Mouse (Mus musculus): Measurements from ENCODE around the gene Olfr374. TPM values are rescaled to one million over a fixed set of nuclear protein-coding genes. Genes with fewer than 3 reads are reported as not detected.

Olfr374 gene
- polyA plus RNA-seq, 1 experiment from 2014 or later = 0.17 TPM

DNA sequence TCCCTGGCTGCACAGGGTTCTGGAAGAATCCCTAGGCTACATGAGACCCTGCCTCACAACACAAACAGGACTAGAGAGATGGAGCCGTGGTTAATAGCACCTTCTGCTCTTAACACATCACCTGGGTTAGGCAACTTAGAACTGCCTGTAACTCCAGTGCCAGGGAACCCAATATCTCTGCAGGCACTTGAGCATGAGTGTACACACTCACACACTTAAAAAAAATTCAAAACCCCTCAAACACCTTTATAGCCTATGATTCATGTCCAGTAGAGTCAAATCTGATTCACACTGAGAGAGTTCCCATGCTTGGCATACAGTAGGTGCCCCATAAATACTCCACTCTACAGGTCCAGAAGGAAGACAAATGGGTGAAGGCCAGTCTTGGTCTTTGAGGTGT lies 25.6 kb downstream of the Olfr374 start:
- Histone ChIP-seq H3K27ac (replicated peaks; ENCODE audit: low read depth, low read length) (no peak overlapping the region), H3K27me3 (replicated peaks; ENCODE audit: control insufficient read depth, insufficient read depth, low read length) (no peaks in the 10 kb centered on the region), H3K36me3 (ENCODE audit: control insufficient read depth, insufficient read depth, low read length) (no peaks in the 10 kb centered on the region), H3K4me2 (ENCODE audit: low read depth, low read length) (no peak overlapping the region), H3K9me3 (ENCODE audit: control insufficient read depth, low read length) (no peaks in the 10 kb centered on the region), H3K4me1 (ENCODE audit: control insufficient read depth, insufficient read depth, low read length) (peaks cover 6% of the 10 kb centered on the region), H3K4me3 (ENCODE audit: low read depth, low read length) (no peak overlapping the region), H3K9ac (ENCODE audit: low read depth, low read length) (no peak overlapping the region)
- ATAC-seq (ENCODE audit: low read depth) (no peak), DNase-seq (ENCODE audit: low spot score) (no peak)
- WGBS = 81% methylated on average over 1 of the region's 1 CpGs

DNA sequence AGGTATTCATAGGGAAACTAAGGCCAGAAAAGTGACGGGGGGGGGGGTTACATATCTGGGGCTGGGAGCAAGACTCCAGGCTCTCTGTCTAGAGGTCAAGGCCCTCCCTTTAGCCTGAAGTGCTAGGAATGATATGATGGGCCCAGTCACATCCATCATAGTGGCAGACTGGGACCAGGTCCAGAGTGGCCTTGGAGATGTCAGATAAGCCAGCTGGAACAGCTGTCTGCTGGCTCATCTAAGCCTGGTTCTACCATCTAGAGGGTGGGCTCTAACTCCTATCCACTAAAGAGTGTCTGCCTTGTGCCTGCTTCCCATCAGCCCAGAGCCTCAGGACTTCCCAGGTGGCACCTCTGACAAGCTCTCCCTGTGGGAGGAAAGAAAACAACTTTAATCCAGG lies 26.1 kb downstream of the Olfr374 start:
- H3K27ac ChIP-seq (replicated peaks; ENCODE audit: low read depth, low read length) = no peak overlapping the region
- peaks cover 10% of the 10 kb centered on the region for H3K4me1 ChIP-seq (ENCODE audit: control insufficient read depth, insufficient read depth, low read length)
- H3K27me3 ChIP-seq (replicated peaks; ENCODE audit: control insufficient read depth, insufficient read depth, low read length) = no peaks in the 10 kb centered on the region
- no peaks in the 10 kb centered on the region for H3K9me3 ChIP-seq (ENCODE audit: control insufficient read depth, low read length)
- WGBS = 93% methylated on average over 1 of the region's 1 CpGs
- no peak overlapping the region for H3K9ac ChIP-seq (ENCODE audit: low read depth, low read length)
- DNase-seq (ENCODE audit: low spot score) (no peak), ATAC-seq (ENCODE audit: low read depth) (no peak)
- H3K4me3 ChIP-seq (ENCODE audit: low read depth, low read length) = no peak overlapping the region
- no peaks in the 10 kb centered on the region for H3K36me3 ChIP-seq (ENCODE audit: control insufficient read depth, insufficient read depth, low read length)
- H3K4me2 ChIP-seq (ENCODE audit: low read depth, low read length) = no peak overlapping the region

DNA sequence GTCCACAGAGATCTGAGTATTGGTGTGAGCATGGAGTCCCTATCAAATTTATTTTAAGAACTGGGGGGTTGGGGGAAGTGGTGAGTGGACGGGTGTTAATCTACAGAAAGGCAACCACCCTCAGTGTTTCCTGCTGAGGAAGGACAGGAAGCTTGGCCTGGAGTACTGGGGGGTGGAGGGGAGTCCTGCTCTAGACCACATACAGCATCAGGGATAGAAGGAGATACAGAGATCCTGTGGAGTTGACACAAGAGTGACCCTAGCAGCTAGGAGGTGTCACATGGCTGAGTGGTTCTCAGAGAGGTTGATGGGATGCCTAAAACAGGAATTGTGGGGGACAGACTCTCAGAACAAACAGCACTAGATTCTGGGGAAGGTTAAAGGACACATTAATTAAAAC lies 26.7 kb downstream of the Olfr374 start:
- WGBS = 43% methylated on average over 1 of the region's 1 CpGs
- Histone ChIP-seq H3K9me3 (ENCODE audit: control insufficient read depth, low read length) (no peaks in the 10 kb centered on the region), H3K27ac (replicated peaks; ENCODE audit: low read depth, low read length) (no peak overlapping the region), H3K27me3 (replicated peaks; ENCODE audit: control insufficient read depth, insufficient read depth, low read length) (no peaks in the 10 kb centered on the region), H3K4me3 (ENCODE audit: low read depth, low read length) (no peak overlapping the region), H3K36me3 (ENCODE audit: control insufficient read depth, insufficient read depth, low read length) (peaks cover 4% of the 10 kb centered on the region), H3K9ac (ENCODE audit: low read depth, low read length) (no peak overlapping the region), H3K4me1 (ENCODE audit: control insufficient read depth, insufficient read depth, low read length) (peaks cover 10% of the 10 kb centered on the region), H3K4me2 (ENCODE audit: low read depth, low read length) (no peak overlapping the region)
- no peak for DNase-seq (ENCODE audit: low spot score)
- ATAC-seq (ENCODE audit: low read depth) = no peak

DNA sequence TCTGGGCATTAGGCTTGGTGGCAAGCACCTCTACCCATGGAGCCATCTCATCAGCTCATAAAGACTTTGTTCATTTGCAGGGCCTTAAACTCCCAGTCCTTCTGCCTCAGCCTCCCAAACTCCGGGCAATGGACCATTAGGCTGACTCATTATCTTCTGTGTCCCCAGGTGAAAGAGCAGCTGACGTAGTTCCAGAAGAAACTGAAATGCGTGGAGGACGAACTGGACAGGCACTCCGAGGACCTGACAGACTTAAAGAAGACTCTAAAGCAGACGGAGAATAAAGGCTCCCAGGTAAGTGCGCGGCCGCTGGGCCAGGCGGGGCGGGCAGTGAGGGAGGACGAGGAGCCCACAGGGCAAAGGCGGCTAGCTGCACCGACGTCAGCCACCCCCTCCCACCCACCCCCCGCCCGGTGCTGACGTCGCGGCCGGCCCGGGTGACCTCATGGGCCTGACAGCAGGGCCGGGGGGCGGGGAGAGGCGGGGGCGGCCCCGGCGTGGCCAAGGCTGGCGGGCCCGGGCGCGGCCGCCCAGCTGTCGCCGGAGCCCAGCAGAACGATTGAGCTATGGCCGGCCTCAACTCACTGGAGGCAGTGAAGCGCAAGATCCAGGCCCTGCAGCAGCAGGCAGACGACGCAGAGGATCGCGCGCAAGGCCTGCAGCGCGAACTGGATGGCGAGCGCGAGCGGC lies 28.1 kb downstream of the Olfr374 start, which contains the start of gene Tpm4:
Gene Tpm4, plus strand, starts transcription at position 220 of the 690 bp plus-strand sequence.
- H3K4me1 ChIP-seq (ENCODE audit: control insufficient read depth, insufficient read depth, low read length) = peaks cover 10% of the 10 kb centered on the region
- no peaks in the 10 kb centered on the region for H3K9me3 ChIP-seq (ENCODE audit: control insufficient read depth, low read length)
- no peaks in the 10 kb centered on the region for H3K27me3 ChIP-seq (replicated peaks; ENCODE audit: control insufficient read depth, insufficient read depth, low read length)
- H3K4me2 ChIP-seq (ENCODE audit: low read depth, low read length) = peak within 1 kb of the TSS; percentile 73
- peak within 1 kb of the TSS; percentile 99 for H3K27ac ChIP-seq (replicated peaks; ENCODE audit: low read depth, low read length)
- peak within 1 kb of the TSS; percentile 99 for H3K9ac ChIP-seq (ENCODE audit: low read depth, low read length)
- peak within 1 kb of the TSS; percentile 92 for H3K4me3 ChIP-seq (ENCODE audit: low read depth, low read length)
- H3K36me3 ChIP-seq (ENCODE audit: control insufficient read depth, insufficient read depth, low read length) = peaks cover 18% of the 10 kb centered on the region
- 3% methylated on average over 16 of the region's 49 CpGs for WGBS
- ATAC-seq (ENCODE audit: low read depth) (peak; percentile 81), DNase-seq (ENCODE audit: low spot score) (peak; percentile 82)

DNA sequence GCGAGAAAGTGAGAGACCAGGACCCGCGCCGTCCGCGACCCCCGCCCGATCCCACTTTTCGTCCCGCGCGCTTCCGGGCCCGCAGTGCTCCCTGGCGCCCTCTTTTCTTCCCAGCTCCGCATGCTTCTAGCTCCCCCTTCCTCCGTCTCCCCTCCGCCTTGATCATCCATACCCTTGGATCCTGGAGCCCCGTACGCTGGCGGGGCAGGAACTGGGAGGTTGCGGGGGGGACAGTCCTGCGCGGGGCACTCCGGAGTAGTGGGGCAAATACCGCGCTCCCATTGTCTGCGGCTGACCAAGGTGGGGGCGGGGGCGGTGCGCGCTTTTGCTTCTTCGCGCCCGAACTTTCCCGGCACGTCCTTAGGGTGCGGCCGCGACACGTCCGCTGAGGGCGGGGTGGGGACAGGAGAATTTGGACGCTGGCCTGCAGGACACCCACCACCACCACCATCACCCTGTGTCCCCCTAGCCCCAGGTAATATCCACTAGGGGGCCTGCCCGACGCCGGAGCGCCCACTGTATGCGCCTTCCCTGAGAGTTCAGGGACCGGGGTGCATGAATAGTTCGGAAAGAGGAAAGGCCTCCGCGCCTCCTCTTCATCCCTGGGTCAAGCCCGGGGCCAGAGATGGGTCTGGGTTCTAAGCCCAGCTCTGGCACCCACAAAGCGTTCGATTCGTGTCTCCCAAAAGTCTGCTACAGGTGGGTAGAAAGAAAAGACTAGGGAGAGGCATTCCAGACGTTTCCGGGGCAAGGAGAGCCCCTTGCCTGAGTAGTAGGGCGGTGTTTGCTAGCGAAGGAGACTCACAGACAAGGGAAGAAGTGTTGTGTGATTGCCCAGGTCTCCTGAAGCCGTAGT lies 28.8 kb downstream of the Olfr374 start:
- peak overlapping the region; percentile 99 for H3K27ac ChIP-seq (replicated peaks; ENCODE audit: low read depth, low read length)
- WGBS = under 1% methylated on average over 35 of the region's 62 CpGs

DNA sequence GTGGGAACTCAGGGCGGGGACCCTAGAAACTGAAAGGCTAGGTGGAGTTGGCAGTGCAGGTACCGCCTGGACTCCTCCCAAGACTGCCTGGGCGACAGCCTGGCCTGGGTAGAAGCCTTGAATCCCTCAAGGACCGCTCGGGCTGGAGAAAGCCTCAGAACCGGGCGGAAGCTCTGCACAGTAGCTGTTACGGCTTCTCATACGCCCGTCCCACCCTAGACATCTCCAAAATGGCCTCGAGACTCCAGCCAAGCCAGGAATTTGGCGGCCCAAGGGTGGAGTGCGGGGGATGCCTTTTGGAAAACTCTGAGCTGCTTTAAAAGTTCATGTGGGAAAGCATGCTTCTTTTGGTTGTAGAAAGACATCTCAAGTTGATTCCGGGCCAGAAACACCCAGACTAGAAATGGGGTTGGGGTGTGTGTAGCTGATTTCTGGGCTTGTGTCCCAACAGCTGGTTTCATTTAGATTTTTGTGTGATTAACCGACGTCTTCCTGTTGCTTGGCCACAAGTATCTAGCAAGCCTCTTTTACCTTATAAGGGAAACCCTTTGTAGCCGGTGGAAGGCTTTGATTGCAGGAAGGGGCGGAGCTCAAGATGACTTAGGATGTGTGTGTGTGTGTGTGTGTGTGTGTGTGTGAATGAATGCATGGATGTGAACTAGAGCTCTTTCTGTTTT lies 29.6 kb downstream of the Olfr374 start:
- Histone ChIP-seq H3K4me1 (ENCODE audit: control insufficient read depth, insufficient read depth, low read length) (peaks cover 10% of the 10 kb centered on the region), H3K27ac (replicated peaks; ENCODE audit: low read depth, low read length) (peak overlapping the region; percentile 99), H3K9ac (ENCODE audit: low read depth, low read length) (peak overlapping the region; percentile 99), H3K9me3 (ENCODE audit: control insufficient read depth, low read length) (no peaks in the 10 kb centered on the region), H3K27me3 (replicated peaks; ENCODE audit: control insufficient read depth, insufficient read depth, low read length) (no peaks in the 10 kb centered on the region), H3K36me3 (ENCODE audit: control insufficient read depth, insufficient read depth, low read length) (peaks cover 33% of the 10 kb centered on the region), H3K4me2 (ENCODE audit: low read depth, low read length) (peak overlapping the region; percentile 73), H3K4me3 (ENCODE audit: low read depth, low read length) (peak overlapping the region; percentile 92)
- ATAC-seq (ENCODE audit: low read depth) (peak; percentile 68), DNase-seq (ENCODE audit: low spot score) (peak; percentile 98)
- under 1% methylated on average over 18 of the region's 18 CpGs for WGBS

More for the DNA sequence above, 28.8 kb downstream of the Olfr374 start:
- H3K9me3 ChIP-seq (ENCODE audit: control insufficient read depth, low read length) = no peaks in the 10 kb centered on the region
- peak overlapping the region; percentile 92 for H3K4me3 ChIP-seq (ENCODE audit: low read depth, low read length)
- H3K9ac ChIP-seq (ENCODE audit: low read depth, low read length) = peak overlapping the region; percentile 99
- H3K36me3 ChIP-seq (ENCODE audit: control insufficient read depth, insufficient read depth, low read length) = peaks cover 25% of the 10 kb centered on the region
- no peaks in the 10 kb centered on the region for H3K27me3 ChIP-seq (replicated peaks; ENCODE audit: control insufficient read depth, insufficient read depth, low read length)
- peak overlapping the region; percentile 73 for H3K4me2 ChIP-seq (ENCODE audit: low read depth, low read length)
- DNase-seq (ENCODE audit: low spot score) (peak; percentile 63), ATAC-seq (ENCODE audit: low read depth) (peak; percentile 71)
- peaks cover 10% of the 10 kb centered on the region for H3K4me1 ChIP-seq (ENCODE audit: control insufficient read depth, insufficient read depth, low read length)

DNA sequence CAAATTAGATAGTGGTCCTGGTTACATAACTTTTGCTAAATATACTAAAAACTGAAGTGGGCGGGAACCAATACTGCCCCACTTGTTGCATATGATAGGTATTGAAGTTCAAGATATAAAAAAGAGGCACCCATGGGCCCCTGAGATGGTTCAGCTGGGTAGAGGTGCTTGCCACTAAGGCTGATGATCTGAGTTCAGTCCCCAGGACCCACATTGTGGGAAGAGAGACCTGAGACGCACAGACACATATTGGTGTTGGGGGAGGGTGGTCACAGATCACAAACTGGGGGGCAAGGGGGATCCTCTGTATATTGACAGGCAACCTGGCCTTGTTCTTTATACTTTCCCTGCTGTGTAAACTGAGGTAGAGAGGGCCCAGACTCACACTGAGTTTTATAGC lies 30.6 kb downstream of the Olfr374 start:
- H3K27me3 ChIP-seq (replicated peaks; ENCODE audit: control insufficient read depth, insufficient read depth, low read length) = no peaks in the 10 kb centered on the region
- ATAC-seq (ENCODE audit: low read depth) (no peak), DNase-seq (ENCODE audit: low spot score) (no peak)
- H3K4me3 ChIP-seq (ENCODE audit: low read depth, low read length) = no peak overlapping the region
- H3K27ac ChIP-seq (replicated peaks; ENCODE audit: low read depth, low read length) = peak overlapping the region; percentile 99
- no peak overlapping the region for H3K9ac ChIP-seq (ENCODE audit: low read depth, low read length)
- peaks cover 43% of the 10 kb centered on the region for H3K36me3 ChIP-seq (ENCODE audit: control insufficient read depth, insufficient read depth, low read length)
- 88% methylated on average over 2 of the region's 2 CpGs for WGBS
- peak overlapping the region; percentile 73 for H3K4me2 ChIP-seq (ENCODE audit: low read depth, low read length)
- H3K9me3 ChIP-seq (ENCODE audit: control insufficient read depth, low read length) = no peaks in the 10 kb centered on the region
- H3K4me1 ChIP-seq (ENCODE audit: control insufficient read depth, insufficient read depth, low read length) = peaks cover 10% of the 10 kb centered on the region

DNA sequence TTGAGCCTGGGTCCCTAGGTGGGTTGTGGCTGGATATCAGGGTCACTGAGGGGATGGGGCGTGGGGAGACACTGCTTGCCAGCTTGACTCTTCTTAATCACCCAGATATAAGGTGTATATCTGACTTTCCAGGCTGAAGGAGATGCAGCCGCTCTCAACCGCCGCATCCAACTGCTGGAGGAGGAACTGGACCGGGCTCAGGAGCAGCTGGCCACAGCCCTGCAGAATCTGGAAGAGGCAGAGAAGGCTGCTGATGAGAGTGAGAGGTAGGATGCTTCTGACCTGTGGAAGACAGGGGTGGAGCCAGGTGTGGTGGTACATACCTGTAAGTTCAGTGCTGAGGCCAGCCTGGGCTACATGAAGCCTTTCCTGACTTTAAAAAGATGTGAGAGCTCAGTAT lies 31.6 kb downstream of the Olfr374 start:
- no peak overlapping the region for H3K4me3 ChIP-seq (ENCODE audit: low read depth, low read length)
- 94% methylated on average over 5 of the region's 5 CpGs for whole genome bisulfite sequencing
- H3K27me3 ChIP-seq (replicated peaks; ENCODE audit: control insufficient read depth, insufficient read depth, low read length) = no peaks in the 10 kb centered on the region
- peaks cover 10% of the 10 kb centered on the region for H3K4me1 ChIP-seq (ENCODE audit: control insufficient read depth, insufficient read depth, low read length)
- no peak overlapping the region for H3K9ac ChIP-seq (ENCODE audit: low read depth, low read length)
- peaks cover 53% of the 10 kb centered on the region for H3K36me3 ChIP-seq (ENCODE audit: control insufficient read depth, insufficient read depth, low read length)
- no peaks in the 10 kb centered on the region for H3K9me3 ChIP-seq (ENCODE audit: control insufficient read depth, low read length)
- H3K4me2 ChIP-seq (ENCODE audit: low read depth, low read length) = no peak overlapping the region
- no peak overlapping the region for H3K27ac ChIP-seq (replicated peaks; ENCODE audit: low read depth, low read length)
- no peak for DNase-seq (ENCODE audit: low spot score)
- no peak for ATAC-seq (ENCODE audit: low read depth)
